Mouse (Mus musculus) midbrain, embryonic 15.5 days (tissue): ENCODE data around the gene Tenm2. TPM values are rescaled to one million over a fixed set of nuclear protein-coding genes. Genes with fewer than 3 reads are reported as not detected.
A peak's percentile ranks its signal among the peaks of the same experiment; 100 is the strongest.

Source experiments
- ATAC-seq: fragments of 200-750 bp; cut with Nextera tagmentation; replicated peaks from 2 replicates; pipeline ENCODE4 v1.8.0; 2017; ENCODE audit warnings: moderate TSS enrichment
- H3K27ac ChIP-seq: fragments of 300-500 bp; sonication (generic); 2 replicates; pipeline ENCODE4 v1.5.1; 2015; ENCODE audit warnings: mild to moderate bottlenecking, inconsistent platforms
- H3K27me3 ChIP-seq: fragments of 300-500 bp; sonication (generic); replicated peaks from 2 replicates; pipeline ENCODE4 v1.6.1; 2015; ENCODE audit warnings: inconsistent platforms
- H3K36me3 ChIP-seq: fragments of 300-500 bp; sonication (generic); replicated peaks from 2 replicates; pipeline ENCODE4 v1.6.1; 2015; ENCODE audit warnings: inconsistent platforms
- H3K4me1 ChIP-seq: fragments of 300-500 bp; sonication (generic); 2 replicates; pipeline ENCODE4 v1.6.1; 2015; ENCODE audit warnings: inconsistent platforms
- H3K4me2 ChIP-seq: fragments of 300-500 bp; sonication (generic); 2 replicates; pipeline ENCODE4 v1.6.1; 2015; ENCODE audit warnings: inconsistent platforms, mild to moderate bottlenecking, moderate library complexity
- H3K4me3 ChIP-seq: fragments of 300-500 bp; sonication (generic); 2 replicates; pipeline ENCODE4 v1.5.1; 2015; ENCODE audit warnings: mild to moderate bottlenecking, inconsistent platforms
- H3K9ac ChIP-seq: fragments of 300-500 bp; sonication (generic); 2 replicates; pipeline ENCODE4 v1.6.1; 2015; ENCODE audit warnings: mild to moderate bottlenecking, inconsistent platforms
- H3K9me3 ChIP-seq: fragments of 300-500 bp; sonication (generic); 2 replicates; pipeline ENCODE4 v1.6.1; 2016; ENCODE audit warnings: inconsistent platforms
- WGBS: fragments of 180-500 bp; shearing (Covaris S2); methylation state at CpG from one replicate; pipeline ENCODE4 v1.1.7; 2015; ENCODE audit warnings: mixed read lengths; 5-methylcytosine and 5-hydroxymethylcytosine counted together
- polyA plus RNA-seq: library from polyadenylated mRNA; unstranded; fragments of >200 nt; fragmentation: Nextera tagmentation; extraction: Ambion mirVana; gene quantifications from 2 replicates; pipeline ENCODE4 v1.2.1, GENCODE M21; 2015

The Tenm2 gene
- polyA plus RNA-seq, 1 experiment from 2014 or later: 92.1 TPM

- no peak overlapping the region for H3K9ac ChIP-seq
- H3K27me3 ChIP-seq: no peaks in the 10 kb centered on the region
- H3K4me3 ChIP-seq: no peak overlapping the region
- H3K27ac ChIP-seq: no peak overlapping the region
- peaks cover 11% of the 10 kb centered on the region for H3K4me1 ChIP-seq
- 81% methylated on average over 6 of the region's 6 CpGs for WGBS
- no peak for ATAC-seq
- no peak overlapping the region for H3K4me2 ChIP-seq
- no peaks in the 10 kb centered on the region for H3K36me3 ChIP-seq
- H3K9me3 ChIP-seq: no peaks in the 10 kb centered on the region
These were observed 294.3 kb downstream of the Tenm2 start for GRCm38 (mm10) chr11:36941429-36941828.

- Histone ChIP-seq H3K4me3 (no peak overlapping the region), H3K27ac (peak overlapping the region; percentile 6; the same call in 1 of the 2 replicates), H3K4me1 (peaks cover 11% of the 10 kb centered on the region), H3K36me3 (no peaks in the 10 kb centered on the region), H3K9me3 (no peaks in the 10 kb centered on the region), H3K27me3 (no peaks in the 10 kb centered on the region), H3K9ac (no peak overlapping the region), H3K4me2 (no peak overlapping the region)
- 31% methylated on average over 7 of the region's 7 CpGs for WGBS
- no peak for ATAC-seq
These were observed 295.1 kb downstream of the Tenm2 start for GRCm38 (mm10) chr11:36940557-36941110.

GRCm38 (mm10) chr11:36929817-36930216 lies 305.9 kb downstream of the Tenm2 start:
- 55% methylated on average over 5 of the region's 5 CpGs for WGBS
- Histone ChIP-seq H3K9me3 (no peaks in the 10 kb centered on the region), H3K27me3 (no peaks in the 10 kb centered on the region), H3K27ac (no peak overlapping the region), H3K4me2 (no peak overlapping the region), H3K36me3 (no peaks in the 10 kb centered on the region), H3K4me3 (no peak overlapping the region), H3K9ac (no peak overlapping the region), H3K4me1 (no peaks in the 10 kb centered on the region)
- no peak for ATAC-seq

- Histone ChIP-seq H3K4me1 (no peaks in the 10 kb centered on the region), H3K27me3 (no peaks in the 10 kb centered on the region), H3K36me3 (no peaks in the 10 kb centered on the region), H3K4me3 (no peak overlapping the region), H3K9me3 (no peaks in the 10 kb centered on the region), H3K9ac (no peak overlapping the region), H3K27ac (no peak overlapping the region), H3K4me2 (no peak overlapping the region)
- WGBS: 73% methylated on average over 9 of the region's 9 CpGs
- ATAC-seq: no peak
These were observed 308.9 kb downstream of the Tenm2 start for GRCm38 (mm10) chr11:36926705-36927406.

- H3K4me1 ChIP-seq: no peaks in the 10 kb centered on the region
These were observed 316.5 kb downstream of the Tenm2 start for GRCm38 (mm10) chr11:36919301-36919700.

GRCm38 (mm10) chr11:36911406-36911805 lies 324.4 kb downstream of the Tenm2 start:
- H3K9ac ChIP-seq: no peak overlapping the region
- H3K4me1 ChIP-seq: no peaks in the 10 kb centered on the region
- ATAC-seq: no peak
- WGBS: 79% methylated on average over 4 of the region's 4 CpGs
- H3K36me3 ChIP-seq: no peaks in the 10 kb centered on the region
- H3K27me3 ChIP-seq: no peaks in the 10 kb centered on the region
- H3K9me3 ChIP-seq: no peaks in the 10 kb centered on the region
- H3K4me2 ChIP-seq: no peak overlapping the region
- H3K4me3 ChIP-seq: no peak overlapping the region
- H3K27ac ChIP-seq: no peak overlapping the region

More at GRCm38 (mm10) chr11:36919301-36919700, 316.5 kb downstream of the Tenm2 start:
- no peak overlapping the region for H3K4me3 ChIP-seq
- no peaks in the 10 kb centered on the region for H3K27me3 ChIP-seq
- no peak overlapping the region for H3K27ac ChIP-seq
- WGBS: 82% methylated on average over 6 of the region's 6 CpGs
- H3K36me3 ChIP-seq: no peaks in the 10 kb centered on the region
- no peaks in the 10 kb centered on the region for H3K9me3 ChIP-seq
- no peak overlapping the region for H3K9ac ChIP-seq
- H3K4me2 ChIP-seq: no peak overlapping the region
- no peak for ATAC-seq

- H3K27ac ChIP-seq: no peak overlapping the region
- 95% methylated on average over 1 of the region's 1 CpGs for WGBS
- no peak for ATAC-seq
These were observed 326.7 kb downstream of the Tenm2 start for GRCm38 (mm10) chr11:36909036-36909435.

GRCm38 (mm10) chr11:36902302-36902701 lies 333.5 kb downstream of the Tenm2 start:
- no peak overlapping the region for H3K27ac ChIP-seq
- H3K4me1 ChIP-seq: no peaks in the 10 kb centered on the region
- H3K4me2 ChIP-seq: no peak overlapping the region
- WGBS: 11% methylated on average over 2 of the region's 2 CpGs
- no peak; the same call in 1 of the 2 replicates for ATAC-seq
- H3K9me3 ChIP-seq: no peaks in the 10 kb centered on the region
- no peaks in the 10 kb centered on the region for H3K36me3 ChIP-seq
- H3K9ac ChIP-seq: no peak overlapping the region
- no peaks in the 10 kb centered on the region for H3K27me3 ChIP-seq
- no peak overlapping the region for H3K4me3 ChIP-seq

More at GRCm38 (mm10) chr11:36909036-36909435, 326.7 kb downstream of the Tenm2 start:
- no peak overlapping the region for H3K9ac ChIP-seq
- H3K36me3 ChIP-seq: no peaks in the 10 kb centered on the region
- H3K4me3 ChIP-seq: no peak overlapping the region
- H3K27me3 ChIP-seq: no peaks in the 10 kb centered on the region
- H3K4me1 ChIP-seq: no peaks in the 10 kb centered on the region
- no peak overlapping the region for H3K4me2 ChIP-seq
- H3K9me3 ChIP-seq: no peaks in the 10 kb centered on the region

GRCm38 (mm10) chr11:36893061-36893460 lies 342.7 kb downstream of the Tenm2 start:
- Histone ChIP-seq H3K4me1 (peaks cover 17% of the 10 kb centered on the region), H3K9ac (no peak overlapping the region), H3K4me3 (no peak overlapping the region), H3K27ac (no peak overlapping the region), H3K9me3 (no peaks in the 10 kb centered on the region), H3K36me3 (no peaks in the 10 kb centered on the region), H3K27me3 (no peaks in the 10 kb centered on the region), H3K4me2 (no peak overlapping the region)
- WGBS: 84% methylated on average over 3 of the region's 3 CpGs
- no peak for ATAC-seq

GRCm38 (mm10) chr11:36891106-36891505 lies 344.7 kb downstream of the Tenm2 start:
- 25% methylated on average over 3 of the region's 3 CpGs for WGBS

GRCm38 (mm10) chr11:36887490-36887889 lies 348.3 kb downstream of the Tenm2 start:
- peaks cover 29% of the 10 kb centered on the region for H3K4me1 ChIP-seq
- H3K9ac ChIP-seq: no peak overlapping the region
- H3K4me2 ChIP-seq: no peak overlapping the region
- H3K9me3 ChIP-seq: no peaks in the 10 kb centered on the region
- WGBS: 17% methylated on average over 7 of the region's 7 CpGs
- no peaks in the 10 kb centered on the region for H3K27me3 ChIP-seq
- H3K36me3 ChIP-seq: no peaks in the 10 kb centered on the region
- H3K27ac ChIP-seq: peak overlapping the region; percentile 36; the same call in 1 of the 2 replicates
- no peak overlapping the region for H3K4me3 ChIP-seq
- ATAC-seq: peak; percentile 91

More at GRCm38 (mm10) chr11:36891106-36891505, 344.7 kb downstream of the Tenm2 start:
- no peak overlapping the region for H3K4me2 ChIP-seq
- peaks cover 24% of the 10 kb centered on the region for H3K4me1 ChIP-seq
- no peak overlapping the region for H3K4me3 ChIP-seq
- ATAC-seq: no peak
- H3K9ac ChIP-seq: no peak overlapping the region
- no peaks in the 10 kb centered on the region for H3K36me3 ChIP-seq
- 0 out of 2 replicates have a peak overlapping the region, but pooled peaks have one; percentile 42 for H3K27ac ChIP-seq
- H3K27me3 ChIP-seq: no peaks in the 10 kb centered on the region
- no peaks in the 10 kb centered on the region for H3K9me3 ChIP-seq

GRCm38 (mm10) chr11:36886147-36886546 lies 349.6 kb downstream of the Tenm2 start:
- no peak for ATAC-seq
- Histone ChIP-seq H3K9me3 (no peaks in the 10 kb centered on the region), H3K4me3 (no peak overlapping the region), H3K27me3 (no peaks in the 10 kb centered on the region), H3K4me1 (peaks cover 21% of the 10 kb centered on the region), H3K27ac (0 out of 2 replicates have a peak overlapping the region, but pooled peaks have one; percentile 15), H3K4me2 (no peak overlapping the region), H3K9ac (no peak overlapping the region), H3K36me3 (no peaks in the 10 kb centered on the region)
- 83% methylated on average over 3 of the region's 3 CpGs for WGBS

- Histone ChIP-seq H3K36me3 (no peaks in the 10 kb centered on the region), H3K27me3 (no peaks in the 10 kb centered on the region), H3K9ac (no peak overlapping the region), H3K4me1 (no peaks in the 10 kb centered on the region), H3K4me3 (no peak overlapping the region), H3K27ac (no peak overlapping the region), H3K4me2 (no peak overlapping the region), H3K9me3 (no peaks in the 10 kb centered on the region)
- 55% methylated on average over 4 of the region's 4 CpGs for WGBS
- ATAC-seq: no peak
These were observed 362.8 kb downstream of the Tenm2 start for GRCm38 (mm10) chr11:36872961-36873360.
